Comparison of ENCODE assay signal across 8 mouse cellular contexts in the genomic region with DNA sequence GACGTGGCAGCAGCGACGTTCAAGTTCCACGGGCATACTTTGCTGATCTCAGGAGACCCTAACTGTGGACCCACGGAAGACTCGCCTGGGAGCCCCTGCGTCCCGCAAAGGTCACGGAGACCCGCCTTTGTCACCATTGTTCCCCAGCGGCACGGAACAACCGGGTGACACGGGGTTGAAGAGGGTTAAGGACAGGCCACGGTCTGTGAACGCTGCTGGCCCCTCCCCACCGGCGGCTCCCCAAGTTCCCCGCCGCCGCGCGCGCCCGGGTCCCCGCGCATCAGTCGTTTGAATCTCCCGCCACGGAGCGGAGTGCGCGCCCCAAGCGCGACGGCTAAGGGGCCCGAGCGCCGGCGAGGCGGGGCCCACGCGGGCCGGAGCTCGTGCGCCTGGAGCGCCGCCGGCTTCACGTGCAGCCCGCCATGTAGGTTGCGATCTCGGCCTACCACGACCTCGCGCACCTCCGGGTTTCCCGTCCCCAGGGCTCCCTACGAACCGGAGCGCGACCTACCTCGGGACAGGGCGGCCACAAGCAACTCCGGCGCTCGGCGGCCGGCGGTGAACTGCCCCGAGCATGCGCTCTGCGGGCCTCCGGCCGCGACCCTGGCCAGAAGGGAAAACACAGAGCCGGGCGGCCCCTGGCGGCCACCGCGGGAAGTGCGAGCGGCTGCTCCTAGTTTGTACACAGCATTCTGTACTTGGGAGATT. TPM values are rescaled to one million over a fixed set of nuclear protein-coding genes. Genes with fewer than 3 reads are reported as not detected.
DNase-seq lines count a peak whose midpoint lies in the region; ATAC-seq and TF ChIP-seq lines count a peak whose summit lies in the region.

No protein-coding gene starts in this region.

- H3K4me3 ChIP-seq in CH12.LX (replicated peaks in 1 of 3; ENCODE audit: low read depth in 2 of 3, low read length in 2 of 3, poor library complexity in 1 of 3): peak overlapping the region; percentile 91 to 95 (median 93)
- peak overlapping the region; percentile 82 for H3K4me3 ChIP-seq in forebrain, embryonic 11.5 days (ENCODE audit: low read depth, low read length)
- H3K4me3 ChIP-seq in heart, embryonic 16.5 days (ENCODE audit: low read length): peak overlapping the region; percentile 75
- peak overlapping the region; percentile 72 to 79 for H3K4me3 ChIP-seq in liver, embryonic 14.5 days (ENCODE audit: insufficient read depth in 1 of 2, low read depth in 2 of 2, low read length in 2 of 2)
- H3K4me3 ChIP-seq in stomach, embryonic 15.5 days (replicated peaks): peak overlapping the region; percentile 87

- H3K4me1 ChIP-seq in CH12.LX (ENCODE audit: control insufficient read depth in 1 of 2, insufficient read depth in 2 of 2): peaks cover 16 to 58% of the 10 kb centered on the region in 2 experiments
- peaks cover 2% of the 10 kb centered on the region; the same call in 1 of the 2 replicates for H3K4me1 ChIP-seq in forebrain, embryonic 11.5 days (replicated peaks; ENCODE audit: control insufficient read depth, insufficient read depth, low read length)
- H3K4me1 ChIP-seq in heart, embryonic 16.5 days (ENCODE audit: control insufficient read depth, insufficient read depth, low read length): peaks cover 14% of the 10 kb centered on the region
- peaks cover 12 to 27% of the 10 kb centered on the region in 2 experiments for H3K4me1 ChIP-seq in liver, embryonic 14.5 days (replicated peaks; ENCODE audit: control insufficient read depth in 2 of 2, insufficient read depth in 2 of 2, low read length in 1 of 2)
- H3K4me1 ChIP-seq in stomach, embryonic 15.5 days: peaks cover 15% of the 10 kb centered on the region

- peak overlapping the region; percentile 54 for H3K27ac ChIP-seq in CH12.LX (ENCODE audit: insufficient read depth, low read depth)
- H3K27ac ChIP-seq in forebrain, embryonic 11.5 days (ENCODE audit: low read depth, low read length): peak overlapping the region; percentile 37; the same call in 1 of the 2 replicates
- peak overlapping the region; percentile 69 for H3K27ac ChIP-seq in heart, embryonic 16.5 days (ENCODE audit: low read length)
- H3K27ac ChIP-seq in liver, embryonic 14.5 days: peak overlapping the region; percentile 78
- peak overlapping the region; percentile 75 for H3K27ac ChIP-seq in stomach, embryonic 15.5 days

- dilution Hi-C loops in CH12.LX (cut with MboI; ENCODE audit: extremely low pct_ligation_motif_present, extremely low pct_unique_long_range_greater_than_20kb, low sequenced_read_pairs): no loop called here

- H3K36me3 ChIP-seq in CH12.LX (replicated peaks in 1 of 2; ENCODE audit: control insufficient read depth in 1 of 2, insufficient read depth in 1 of 2, low read length in 1 of 2): peaks cover 2 to 32% of the 10 kb centered on the region in 2 experiments
- no peaks in the 10 kb centered on the region for H3K36me3 ChIP-seq in forebrain, embryonic 11.5 days (ENCODE audit: control insufficient read depth, insufficient read depth, low read length)
- H3K36me3 ChIP-seq in heart, embryonic 16.5 days (ENCODE audit: control insufficient read depth, insufficient read depth): peaks cover 2% of the 10 kb centered on the region; the same call in 1 of the 2 replicates
- H3K36me3 ChIP-seq in liver, embryonic 14.5 days (replicated peaks; ENCODE audit: control insufficient read depth, insufficient read depth, low read depth): peaks cover 4% of the 10 kb centered on the region
- no peaks in the 10 kb centered on the region for H3K36me3 ChIP-seq in stomach, embryonic 15.5 days

- DNase-seq in CH12.LX (ENCODE audit: extremely low read depth): peak; percentile 81
- DNase-seq in c-Kit-positive CD71-positive TER-119-negative erythroid progenitor cells, embryonic 14.5 days (ENCODE audit: low read depth): peak; percentile 78
- peak; percentile 99 for DNase-seq in forebrain, embryonic 11.5 days (ENCODE audit: low spot score)
- peak; percentile 95 to 98 for DNase-seq in kidney, postnatal 25 days
- peak; percentile 74 to 79 (median 76) for DNase-seq in liver, embryonic 14.5 days (ENCODE audit: low read depth in 3 of 3, low spot score in 3 of 3)
- peak; percentile 99 for DNase-seq in neural tube, embryonic 10.5 days (ENCODE audit: extremely low spot score, low spot score)

- under 1% methylated on average over 82 of the region's 83 CpGs for WGBS in forebrain, embryonic 11.5 days
- under 1% methylated on average over 81 of the region's 83 CpGs for WGBS in heart, embryonic 16.5 days
- under 1% methylated on average over 83 of the region's 83 CpGs for WGBS in liver, embryonic 14.5 days (ENCODE audit: insufficient replicate concordance)
- WGBS in stomach, embryonic 15.5 days: under 1% methylated on average over 81 of the region's 83 CpGs

- TF ChIP-seq POLR2A in CH12.LX (IDR thresholded peaks at IDR 0.05; ENCODE audit: low read depth, low read length): peak; percentile 94

- H3K79me2 ChIP-seq in CH12.LX (replicated peaks; ENCODE audit: control insufficient read depth, extremely low read depth, insufficient read depth, poor library complexity, severe bottlenecking): peaks cover 50% of the 10 kb centered on the region

- peak overlapping the region; percentile 95 for H3K4me2 ChIP-seq in CH12.LX (ENCODE audit: insufficient read depth, low read depth, poor library complexity, severe bottlenecking)
- peak overlapping the region; percentile 78 for H3K4me2 ChIP-seq in forebrain, embryonic 11.5 days (ENCODE audit: low read depth, low read length, severe bottlenecking)
- peak overlapping the region; percentile 84 for H3K4me2 ChIP-seq in heart, embryonic 16.5 days (ENCODE audit: low read depth, low read length)
- H3K4me2 ChIP-seq in liver, embryonic 14.5 days (ENCODE audit: low read depth): peak overlapping the region; percentile 92
- peak overlapping the region; percentile 92 for H3K4me2 ChIP-seq in stomach, embryonic 15.5 days

- peak; percentile 92 for TF ChIP-seq RAD21 in CH12.LX (IDR thresholded peaks at IDR 0.05; ENCODE audit: low read depth, low read length)

- H3K9ac ChIP-seq in CH12.LX (ENCODE audit: insufficient read depth, low read depth): peak overlapping the region; percentile 83
- peak overlapping the region; percentile 89 for H3K9ac ChIP-seq in forebrain, embryonic 11.5 days (ENCODE audit: low read length)
- H3K9ac ChIP-seq in heart, embryonic 16.5 days (ENCODE audit: low read length): peak overlapping the region; percentile 85
- peak overlapping the region; percentile 88 for H3K9ac ChIP-seq in liver, embryonic 14.5 days (replicated peaks)
- peak overlapping the region; percentile 73 for H3K9ac ChIP-seq in stomach, embryonic 15.5 days

- TF ChIP-seq EP300 in CH12.LX (IDR thresholded peaks at IDR 0.05; ENCODE audit: low read length): 0 out of 2 replicates have a peak, but pooled peaks have one; percentile 11
- 0 out of 2 replicates have a peak, but pooled peaks have one; percentile 25 for TF ChIP-seq EP300 in liver, embryonic 14.5 days (IDR thresholded peaks at IDR 0.05; ENCODE audit: low read depth)

- in situ Hi-C loops in CH12.LX (cut with MboI; ENCODE audit: low pct_ligation_motif_present, low pct_unique_long_range_greater_than_20kb, low sequenced_read_pairs): no loop called here

- peak; percentile 92 for ATAC-seq in forebrain, embryonic 11.5 days (replicated peaks; ENCODE audit: low FRiP score)
- peak; percentile 89 for ATAC-seq in heart, embryonic 16.5 days (replicated peaks; ENCODE audit: extremely low read depth, insufficient read depth, low FRiP score)
- ATAC-seq in liver, embryonic 14.5 days (ENCODE audit: insufficient read depth): peak; percentile 87
- peak; percentile 88 for ATAC-seq in stomach, embryonic 15.5 days (ENCODE audit: insufficient read depth, low FRiP score, low read depth)

- no peaks in the 10 kb centered on the region for H3K9me3 ChIP-seq in CH12.LX (replicated peaks; ENCODE audit: low read length)
- no peaks in the 10 kb centered on the region for H3K9me3 ChIP-seq in forebrain, embryonic 11.5 days (ENCODE audit: control insufficient read depth, low read length)
- no peaks in the 10 kb centered on the region for H3K9me3 ChIP-seq in heart, embryonic 16.5 days (replicated peaks; ENCODE audit: control insufficient read depth, low read length)
- H3K9me3 ChIP-seq in liver, embryonic 14.5 days (ENCODE audit: control insufficient read depth, low read length): no peaks in the 10 kb centered on the region
- H3K9me3 ChIP-seq in stomach, embryonic 15.5 days: no peaks in the 10 kb centered on the region

- no peaks in the 10 kb centered on the region for H3K27me3 ChIP-seq in CH12.LX (replicated peaks)
- H3K27me3 ChIP-seq in forebrain, embryonic 11.5 days (ENCODE audit: control insufficient read depth, insufficient read depth, low read length): no peaks in the 10 kb centered on the region
- no peaks in the 10 kb centered on the region for H3K27me3 ChIP-seq in heart, embryonic 16.5 days (ENCODE audit: control insufficient read depth, insufficient read depth, low read length)
- no peaks in the 10 kb centered on the region for H3K27me3 ChIP-seq in liver, embryonic 14.5 days (ENCODE audit: control insufficient read depth, insufficient read depth, low read length)
- no peaks in the 10 kb centered on the region for H3K27me3 ChIP-seq in stomach, embryonic 15.5 days (replicated peaks)

- TF ChIP-seq CTCF in CH12.LX (conservative IDR thresholded peaks at IDR 0.05 in 1 of 2, IDR thresholded peaks at IDR 0.05 in 1 of 2; ENCODE audit: low read depth in 2 of 2, low read length in 2 of 2): peak; percentile 76 to 97
- TF ChIP-seq CTCF in liver, embryonic 14.5 days (IDR thresholded peaks at IDR 0.05; ENCODE audit: low read depth): peak; percentile 93

RNA-seq across cellular contexts. Expression of a gene that starts 8.1 kb away (rescaled TPM):
- total RNA-seq in CH12.LX (2012; rRNA removed) (93.6 and 126 TPM in 2 replicates), CH12.LX (2014; rRNA removed) (148 and 150 TPM in 2 replicates)
- polyA plus RNA-seq in CH12.LX (2012; ENCODE audit: insufficient read length, low read depth): 149 and 170 TPM in 2 replicates
- polyA plus RNA-seq in forebrain, embryonic 11.5 days (2014; fragmentation: Nextera tagmentation; extraction: Ambion mirVana): 93.2 and 103 TPM in 2 replicates
- polyA plus RNA-seq in heart, embryonic 16.5 days (2015; fragmentation: Nextera tagmentation; extraction: Ambion mirVana): 41.7 and 44.4 TPM in 2 replicates
- 21.5 and 22.2 TPM in 2 replicates for polyA plus RNA-seq in liver, embryonic 14.5 days (2012; rRNA removed)
- polyA plus RNA-seq in liver, embryonic 14.5 days (2014; fragmentation: Nextera tagmentation; extraction: Ambion mirVana): 27.2 and 32.0 TPM in 2 replicates
- polyA plus RNA-seq in stomach, embryonic 15.5 days (2015; fragmentation: Nextera tagmentation; extraction: Ambion mirVana): 68.5 and 74.6 TPM in 2 replicates

RNA-seq across cellular contexts. Expression of a gene that starts 16.0 kb away (rescaled TPM):
- total RNA-seq in CH12.LX (2012; rRNA removed) (71.5 and 86.5 TPM in 2 replicates), CH12.LX (2014; rRNA removed) (70.6 and 80.5 TPM in 2 replicates)
- polyA plus RNA-seq in CH12.LX (2012; ENCODE audit: insufficient read length, low read depth): 60.7 and 64.4 TPM in 2 replicates
- 88.9 and 89.5 TPM in 2 replicates for polyA plus RNA-seq in forebrain, embryonic 11.5 days (2014; fragmentation: Nextera tagmentation; extraction: Ambion mirVana)
- 71.5 and 72.2 TPM in 2 replicates for polyA plus RNA-seq in heart, embryonic 16.5 days (2015; fragmentation: Nextera tagmentation; extraction: Ambion mirVana)
- polyA plus RNA-seq in liver, embryonic 14.5 days (2012; rRNA removed): 7.0 and 8.8 TPM in 2 replicates
- 36.6 and 36.7 TPM in 2 replicates for polyA plus RNA-seq in liver, embryonic 14.5 days (2014; fragmentation: Nextera tagmentation; extraction: Ambion mirVana)
- polyA plus RNA-seq in stomach, embryonic 15.5 days (2015; fragmentation: Nextera tagmentation; extraction: Ambion mirVana): 67.4 and 68.2 TPM in 2 replicates

RNA-seq across cellular contexts. Expression of a gene that starts 42.1 kb away (rescaled TPM):
- total RNA-seq in CH12.LX (2012; rRNA removed): 0.38 and 0.51 TPM in 2 replicates
- total RNA-seq in CH12.LX (2014; rRNA removed): not detected in 2 replicates
- 0.31 TPM in 1 of 2 replicates, not detected in the other for polyA plus RNA-seq in CH12.LX (2012; ENCODE audit: insufficient read length, low read depth)
- polyA plus RNA-seq in forebrain, embryonic 11.5 days (2014; fragmentation: Nextera tagmentation; extraction: Ambion mirVana): 1.1 and 1.2 TPM in 2 replicates
- polyA plus RNA-seq in heart, embryonic 16.5 days (2015; fragmentation: Nextera tagmentation; extraction: Ambion mirVana): 2.1 and 2.6 TPM in 2 replicates
- 0.33 and 0.47 TPM in 2 replicates for polyA plus RNA-seq in liver, embryonic 14.5 days (2012; rRNA removed)
- polyA plus RNA-seq in liver, embryonic 14.5 days (2014; fragmentation: Nextera tagmentation; extraction: Ambion mirVana): 0.25 and 0.27 TPM in 2 replicates
- 1.8 and 2.4 TPM in 2 replicates for polyA plus RNA-seq in stomach, embryonic 15.5 days (2015; fragmentation: Nextera tagmentation; extraction: Ambion mirVana)

Comparison
In these comparisons a context has a peak if more than half of its experiments do, and no peak if none do; other contexts are left out.
1. Peak in every context shown above with its lines: DNase-seq, ATAC-seq, H3K4me3 ChIP-seq and H3K27ac ChIP-seq.